Mouse (Mus musculus): ENCODE data around the gene Slit1. TPM values are rescaled to one million over a fixed set of nuclear protein-coding genes. Genes with fewer than 3 reads are reported as not detected.

Slit1 gene
- total RNA-seq, 2 experiments from 2014 or later, result 0.66 to 1.1 TPM

GRCm38 (mm10) chr19:41573700-41574099 lies 169.8 kb downstream of the Slit1 start:
- intact Hi-C loops (cut with DNase I; ENCODE audit: low total_unique reads), result no loop called here
- no peak for DNase-seq

DNA sequence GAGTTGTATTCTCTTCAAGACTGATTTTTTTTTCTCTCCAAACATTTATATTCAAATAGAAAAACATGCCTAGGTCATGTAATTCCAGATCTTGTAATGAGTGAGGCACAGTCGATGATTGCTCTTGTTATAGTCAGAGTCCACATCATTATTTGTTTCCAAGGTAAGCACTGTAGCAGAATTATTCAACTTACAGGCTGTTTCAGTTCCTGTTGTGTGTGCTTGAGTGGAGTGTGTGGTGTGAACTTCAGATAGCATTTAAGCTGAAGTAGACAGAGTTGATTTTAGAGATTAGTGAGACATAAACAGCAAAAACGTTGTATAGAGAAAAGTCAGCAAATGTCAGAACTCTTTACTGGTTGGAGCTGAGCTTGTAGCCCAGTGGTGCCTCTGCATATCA lies 174.7 kb downstream of the Slit1 start:
- intact Hi-C loops (cut with DNase I; ENCODE audit: low total_unique reads), result no loop called here
- DNase-seq, result no peak

DNA sequence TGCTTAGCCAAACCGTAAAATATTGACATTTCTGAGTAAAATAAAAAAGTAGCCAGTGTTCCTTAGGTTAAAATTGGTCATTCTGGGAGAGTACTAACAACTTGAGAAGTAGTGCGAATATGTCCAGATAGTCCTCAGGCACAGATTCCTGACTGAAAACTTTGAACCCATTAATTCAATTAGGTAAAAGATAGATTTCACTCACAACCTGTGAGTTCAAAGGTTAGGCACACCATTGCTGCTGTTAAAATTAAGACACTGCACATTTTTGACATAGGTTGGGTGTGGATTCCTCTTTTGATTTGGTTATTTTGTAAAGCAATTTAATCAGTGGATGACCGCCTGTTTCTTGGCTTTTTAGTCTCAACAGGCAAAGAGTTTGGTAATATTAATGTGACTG lies 182.6 kb downstream of the Slit1 start:
- no peak for DNase-seq
- intact Hi-C loops (cut with DNase I; ENCODE audit: low total_unique reads), result no loop called here

DNA sequence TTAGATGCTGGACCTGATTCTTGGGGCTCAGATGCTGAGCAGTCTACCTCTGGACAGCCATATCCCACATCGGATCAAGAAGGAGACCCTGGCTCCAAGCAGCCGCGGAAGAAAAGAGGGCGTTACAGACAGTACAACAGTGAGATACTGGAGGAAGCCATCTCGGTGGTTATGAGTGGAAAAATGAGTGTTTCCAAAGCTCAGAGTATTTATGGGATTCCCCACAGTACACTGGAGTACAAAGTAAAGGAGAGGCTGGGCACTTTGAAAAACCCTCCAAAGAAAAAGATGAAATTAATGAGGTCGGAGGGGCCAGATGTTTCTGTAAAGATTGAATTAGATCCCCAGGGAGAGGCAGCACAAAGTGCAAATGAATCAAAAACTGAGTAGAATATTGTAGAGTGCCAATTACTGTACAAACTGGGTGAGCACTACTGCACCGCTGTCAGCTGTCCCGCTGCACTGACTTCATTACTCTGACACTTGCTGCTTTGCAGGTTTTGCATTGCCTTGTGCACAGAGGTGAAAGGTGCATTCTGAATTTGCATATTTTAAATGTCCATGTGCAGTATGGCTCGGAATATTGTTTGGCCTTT lies 184.5 kb downstream of the Slit1 start:
- intact Hi-C loops (cut with DNase I; ENCODE audit: low total_unique reads), result no loop called here
- DNase-seq, result no peak

DNA sequence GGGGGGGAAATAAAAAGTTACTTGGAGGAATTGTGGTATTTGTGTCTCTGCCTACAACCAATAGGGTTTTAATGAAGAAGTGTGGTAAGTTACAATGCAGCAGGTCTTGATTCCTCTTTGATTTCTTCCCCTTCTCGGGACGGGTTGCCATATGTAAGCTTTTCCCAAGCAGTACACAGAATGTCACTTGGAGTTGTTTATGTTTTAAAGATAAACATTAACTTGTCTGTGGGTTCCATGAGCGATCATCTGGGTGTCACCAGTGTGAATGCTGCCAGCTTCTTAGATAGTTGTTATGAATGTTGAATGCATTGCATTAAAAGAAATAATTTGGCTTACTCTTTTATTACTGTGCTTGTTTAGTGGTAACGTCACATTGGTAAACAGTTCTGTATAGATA lies 186.0 kb downstream of the Slit1 start:
- no peak for DNase-seq
- intact Hi-C loops (cut with DNase I; ENCODE audit: low total_unique reads), result no loop called here

GRCm38 (mm10) chr19:41556981-41557380 lies 186.5 kb downstream of the Slit1 start:
- DNase-seq, result no peak
- intact Hi-C loops (cut with DNase I; ENCODE audit: low total_unique reads), result no loop called here

Small RNAs within 50 kb of the gene (microRNA-seq; reads per million reads assigned to microRNA genes)
- 0 reads per million in 2 experiments for gene Mir8091

Other genes starting within 250 kb of the Slit1 start
- gene Gm340, start 161.3 kb downstream of the Slit1 start, total RNA-seq (2021), result 1 to 10 TPM; 6.1 to 7.7 TPM
- 1 to 10 TPM; 6.8 to 9.9 TPM for gene Arhgap19, start 58.4 kb upstream of the Slit1 start, total RNA-seq (2021)
- 1 to 10 TPM; 4.9 to 7.2 TPM for gene Frat1, start 86.3 kb upstream of the Slit1 start, total RNA-seq (2021)
- 10 to 100 TPM; 19.9 to 28.3 TPM for gene Frat2, start 104.5 kb upstream of the Slit1 start, total RNA-seq (2021)
- gene Rrp12, start 152.5 kb upstream of the Slit1 start, total RNA-seq (2021), result 10 to 100 TPM; 29.9 to 37.2 TPM
- 10 to 100 TPM; 22.5 to 26.7 TPM for gene Pgam1, start 168.3 kb upstream of the Slit1 start, total RNA-seq (2021)
- 10 to 100 TPM; 12.0 to 16.8 TPM for gene Exosc1, start 189.8 kb upstream of the Slit1 start, total RNA-seq (2021)
- 10 to 100 TPM; 18.0 to 21.3 TPM for gene Zdhhc16, start 189.8 kb upstream of the Slit1 start, total RNA-seq (2021)
- gene Mms19, start 237.5 kb upstream of the Slit1 start, total RNA-seq (2021), result 1 to 10 TPM; 8.0 to 9.1 TPM
- 10 to 100 TPM; 14.8 to 17.4 TPM for gene Ubtd1, start 238.1 kb upstream of the Slit1 start, total RNA-seq (2021)

Data from gastrocnemius, postnatal 14 days (tissue).